Mouse (Mus musculus): ENCODE results near the gene Gas2. TPM values are rescaled to one million over a fixed set of nuclear protein-coding genes. Genes with fewer than 3 reads are reported as not detected.

The Gas2 gene
- polyA plus RNA-seq, 1 experiment: 2.0 TPM

DNA sequence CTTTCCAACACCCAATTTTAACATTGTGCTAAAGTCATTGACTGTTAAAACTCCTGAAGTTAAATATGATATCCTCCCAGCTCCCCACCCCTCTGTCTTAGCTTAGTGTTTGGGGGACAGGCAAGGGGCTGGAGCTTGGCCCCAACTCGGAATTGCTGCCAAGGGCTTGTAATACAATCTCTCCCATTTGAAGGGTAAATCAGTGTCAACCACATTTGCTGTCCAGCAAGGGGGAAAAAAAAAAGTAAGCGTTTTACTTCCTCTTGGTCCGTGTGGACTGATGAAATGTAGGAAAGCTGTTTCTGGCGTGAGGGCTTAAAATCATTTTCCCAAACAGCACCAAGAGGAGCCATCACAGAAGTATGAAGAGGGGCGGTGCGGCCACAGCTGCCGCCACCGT is 16.9 kb downstream of the Gas2 start:
- no peaks in the 10 kb centered on the region for H3K36me3 ChIP-seq (replicated peaks; ENCODE audit: low read length)
- peaks cover 20% of the 10 kb centered on the region for H3K4me1 ChIP-seq
- peak overlapping the region; percentile 89 for H3K4me3 ChIP-seq (replicated peaks)
- no peaks in the 10 kb centered on the region for H3K27me3 ChIP-seq (replicated peaks)
- TF ChIP-seq FLI1 (IDR thresholded peaks at IDR 0.05; ENCODE audit: low read length): no peak
- no peak for TF ChIP-seq GATA1 (IDR thresholded peaks at IDR 0.05; ENCODE audit: borderline replicate concordance, low read length)
- no peaks in the 10 kb centered on the region for H3K9me3 ChIP-seq

DNA sequence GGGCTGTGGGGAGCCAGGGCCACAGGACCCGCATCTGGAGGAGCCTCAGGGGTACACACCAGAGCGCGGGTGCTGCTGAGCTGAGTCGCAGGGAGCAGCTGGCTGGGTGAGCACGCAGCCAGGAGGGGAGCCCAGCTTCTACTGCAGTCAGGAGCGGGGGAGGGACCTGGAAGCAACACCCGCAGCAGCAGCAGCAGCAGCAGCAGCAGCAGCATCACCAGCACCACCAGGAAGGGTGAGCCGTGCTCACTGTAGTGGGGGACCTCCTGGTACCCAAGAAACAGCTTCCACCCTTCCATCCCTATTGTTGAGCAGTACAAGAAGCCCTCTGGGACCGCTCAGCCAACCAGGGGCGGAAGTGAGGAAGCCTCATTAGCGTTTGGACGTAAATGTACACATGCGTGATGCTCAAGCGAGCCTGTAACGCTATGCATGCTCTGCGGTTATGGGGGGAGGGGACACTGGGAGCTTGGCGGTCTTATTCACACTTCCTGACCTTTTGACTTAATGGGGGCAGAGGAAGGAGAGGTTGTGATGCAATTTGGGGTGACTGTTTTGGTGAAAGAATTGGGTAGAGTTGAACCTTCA is 17.4 kb downstream of the Gas2 start:
- no peaks in the 10 kb centered on the region for H3K36me3 ChIP-seq (replicated peaks; ENCODE audit: low read length)
- TF ChIP-seq GATA1 (IDR thresholded peaks at IDR 0.05; ENCODE audit: borderline replicate concordance, low read length) (no peak), FLI1 (IDR thresholded peaks at IDR 0.05; ENCODE audit: low read length) (no peak)
- H3K27me3 ChIP-seq (replicated peaks): no peaks in the 10 kb centered on the region
- peak overlapping the region; percentile 89 for H3K4me3 ChIP-seq (replicated peaks)
- no peaks in the 10 kb centered on the region for H3K9me3 ChIP-seq
- peaks cover 20% of the 10 kb centered on the region for H3K4me1 ChIP-seq

DNA sequence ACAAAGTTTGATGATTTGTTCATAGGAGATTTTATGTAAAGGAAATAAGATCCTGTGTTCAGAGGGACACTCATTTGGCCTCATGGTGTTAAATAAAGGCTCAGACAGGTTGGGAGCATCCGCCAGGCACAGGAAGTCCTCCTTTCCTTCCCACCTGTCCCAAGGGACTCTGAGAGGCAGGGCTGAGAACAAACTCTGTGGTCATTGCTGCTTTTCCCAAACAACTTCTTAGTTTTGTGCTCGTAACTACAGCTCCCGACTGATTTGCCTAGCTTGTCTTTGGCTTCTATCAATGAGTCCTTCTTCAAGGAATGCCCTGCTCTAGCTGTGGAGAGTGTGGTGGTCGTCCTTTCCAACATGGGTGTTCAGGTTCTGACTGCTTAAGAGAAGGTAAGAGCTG is 18.3 kb downstream of the Gas2 start:
- TF ChIP-seq FLI1 (IDR thresholded peaks at IDR 0.05; ENCODE audit: low read length): no peak
- TF ChIP-seq GATA1 (IDR thresholded peaks at IDR 0.05; ENCODE audit: borderline replicate concordance, low read length): no peak
- Histone ChIP-seq H3K4me3 (replicated peaks) (no peak overlapping the region), H3K4me1 (peaks cover 20% of the 10 kb centered on the region), H3K27me3 (replicated peaks) (no peaks in the 10 kb centered on the region), H3K36me3 (replicated peaks; ENCODE audit: low read length) (no peaks in the 10 kb centered on the region), H3K9me3 (no peaks in the 10 kb centered on the region)

DNA sequence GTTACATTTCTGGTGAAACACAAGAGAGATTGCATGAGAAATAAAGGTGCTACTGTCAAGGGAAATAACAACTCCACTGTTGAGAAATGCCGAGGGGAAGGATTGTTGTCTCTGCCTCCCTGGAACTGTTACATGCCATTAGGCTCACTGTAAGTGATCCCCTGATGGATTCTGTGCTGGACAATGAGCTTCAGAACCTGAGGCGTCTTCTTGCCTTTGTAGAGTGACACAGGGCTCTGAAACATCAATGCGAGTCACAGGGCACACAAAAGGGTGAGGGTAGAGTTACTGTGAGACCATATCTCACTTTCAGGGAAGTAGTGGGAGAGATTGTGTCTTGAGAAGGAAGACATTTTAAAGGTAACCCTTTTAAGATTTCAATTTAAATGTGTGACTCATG is 23.5 kb downstream of the Gas2 start:
- Histone ChIP-seq H3K4me3 (replicated peaks) (no peak overlapping the region), H3K36me3 (replicated peaks; ENCODE audit: low read length) (no peaks in the 10 kb centered on the region), H3K27me3 (replicated peaks) (no peaks in the 10 kb centered on the region), H3K4me1 (peaks cover 1% of the 10 kb centered on the region; the same call in 1 of the 2 replicates), H3K9me3 (no peaks in the 10 kb centered on the region)
- TF ChIP-seq FLI1 (IDR thresholded peaks at IDR 0.05; ENCODE audit: low read length): no peak
- TF ChIP-seq GATA1 (IDR thresholded peaks at IDR 0.05; ENCODE audit: borderline replicate concordance, low read length): no peak

DNA sequence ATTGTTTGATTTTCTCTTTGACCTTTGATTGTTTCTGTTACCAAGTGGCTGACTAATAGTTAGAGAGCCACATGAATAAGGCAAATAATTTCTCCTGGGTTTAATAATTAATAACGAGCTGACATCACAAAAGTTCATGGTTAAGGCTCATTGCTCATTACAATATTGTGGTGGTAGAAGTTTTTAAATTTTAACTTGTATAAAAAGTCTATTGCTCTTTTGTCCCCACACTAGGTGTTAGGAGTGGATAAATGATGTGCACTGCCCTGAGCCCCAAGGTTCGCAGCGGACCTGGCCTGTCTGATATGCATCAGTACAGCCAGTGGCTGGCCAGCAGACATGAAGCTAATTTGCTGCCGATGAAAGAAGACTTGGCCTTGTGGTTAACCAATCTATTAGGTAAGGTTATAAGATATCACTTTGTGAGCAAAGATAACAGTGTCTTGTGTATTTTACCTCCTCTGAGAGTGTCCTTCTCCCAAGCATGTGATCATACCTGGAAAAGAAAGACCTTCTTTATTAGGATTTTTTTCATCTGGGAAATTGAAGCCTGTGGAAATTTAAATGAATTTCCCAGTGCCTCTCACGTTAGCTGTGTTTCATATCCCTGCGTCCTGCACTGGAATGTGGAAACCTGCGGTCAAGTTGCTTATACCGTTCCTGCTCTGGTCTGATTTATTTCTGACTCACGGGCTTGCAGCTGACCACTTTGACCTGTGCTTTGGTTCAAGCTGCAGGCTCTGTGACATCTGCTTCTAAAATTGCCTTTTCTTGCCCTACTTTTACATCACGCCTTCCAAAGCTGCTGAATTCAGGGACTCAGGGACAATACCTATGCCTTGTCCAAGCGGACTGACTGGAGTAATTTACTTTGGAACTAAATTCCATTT is 26.1 kb downstream of the Gas2 start:
- Histone ChIP-seq H3K36me3 (replicated peaks; ENCODE audit: low read length) (no peaks in the 10 kb centered on the region), H3K27me3 (replicated peaks) (no peaks in the 10 kb centered on the region), H3K4me1 (peaks cover 9% of the 10 kb centered on the region), H3K9me3 (no peaks in the 10 kb centered on the region), H3K4me3 (replicated peaks) (no peak overlapping the region)
- no peak for TF ChIP-seq FLI1 (IDR thresholded peaks at IDR 0.05; ENCODE audit: low read length)
- TF ChIP-seq GATA1 (IDR thresholded peaks at IDR 0.05; ENCODE audit: borderline replicate concordance, low read length): no peak

DNA sequence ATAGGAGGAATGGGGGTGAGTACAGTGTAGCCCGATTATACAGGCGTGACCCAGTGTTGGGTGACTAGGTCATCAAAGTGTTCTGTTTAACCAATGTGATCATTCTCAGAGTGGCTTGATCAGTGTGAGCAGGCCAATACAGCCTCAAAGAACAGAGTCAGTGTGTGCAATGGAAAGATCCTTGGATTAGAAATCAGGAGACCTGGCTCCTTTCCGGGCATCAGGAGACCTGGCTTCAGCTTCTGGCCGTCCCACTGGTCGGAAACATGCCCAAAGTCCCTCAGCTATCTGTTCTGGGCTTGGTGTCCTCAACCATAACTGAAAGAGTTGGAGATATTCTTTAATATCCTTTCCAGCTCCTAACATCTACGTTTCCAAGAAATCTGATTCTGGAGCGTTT is 27.8 kb downstream of the Gas2 start:
- Histone ChIP-seq H3K27me3 (replicated peaks) (no peaks in the 10 kb centered on the region), H3K4me1 (peaks cover 9% of the 10 kb centered on the region), H3K9me3 (no peaks in the 10 kb centered on the region), H3K36me3 (replicated peaks; ENCODE audit: low read length) (no peaks in the 10 kb centered on the region), H3K4me3 (replicated peaks) (no peak overlapping the region)
- TF ChIP-seq GATA1 (IDR thresholded peaks at IDR 0.05; ENCODE audit: borderline replicate concordance, low read length) (no peak), FLI1 (IDR thresholded peaks at IDR 0.05; ENCODE audit: low read length) (no peak)

DNA sequence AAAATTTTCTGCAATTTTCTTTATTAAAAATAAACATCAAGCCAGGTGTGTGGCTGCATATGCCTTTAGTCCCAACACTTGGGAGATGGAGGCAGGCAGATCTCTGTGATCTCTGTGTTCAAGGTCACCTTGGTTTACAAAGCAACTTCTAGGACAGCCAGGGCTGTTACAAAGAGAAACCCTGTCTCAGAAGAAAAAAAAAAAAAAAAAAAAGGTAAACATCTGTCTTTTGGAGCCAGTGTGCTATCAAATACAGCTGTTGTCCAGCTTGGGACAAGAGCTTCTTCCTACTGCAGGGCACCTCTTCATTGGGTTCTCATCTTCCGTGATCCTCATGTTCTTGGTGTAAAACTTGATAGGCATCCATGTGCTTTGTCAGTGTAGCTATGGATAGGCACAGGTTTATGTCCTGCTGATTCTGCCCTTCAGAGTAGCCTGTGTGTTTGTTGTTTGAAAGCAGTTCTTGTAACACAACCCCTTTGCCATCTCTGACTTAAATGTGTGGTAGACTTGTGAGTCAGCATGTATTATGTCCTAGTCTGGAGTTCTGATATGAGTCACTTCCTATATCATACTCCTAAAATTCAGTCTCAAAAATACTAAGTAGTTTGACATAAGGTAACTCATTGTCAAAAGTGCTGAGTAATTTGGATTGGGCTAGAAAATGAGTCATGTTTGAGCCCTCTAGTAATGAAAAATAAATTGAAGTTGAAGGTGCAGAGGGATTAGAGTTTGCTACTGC is 30.6 kb downstream of the Gas2 start:
- H3K27me3 ChIP-seq (replicated peaks): no peaks in the 10 kb centered on the region
- no peaks in the 10 kb centered on the region for H3K36me3 ChIP-seq (replicated peaks; ENCODE audit: low read length)
- H3K4me3 ChIP-seq (replicated peaks): peak overlapping the region; percentile 23
- H3K4me1 ChIP-seq: peaks cover 19% of the 10 kb centered on the region
- H3K9me3 ChIP-seq: no peaks in the 10 kb centered on the region
- TF ChIP-seq FLI1 (IDR thresholded peaks at IDR 0.05; ENCODE audit: low read length) (no peak), GATA1 (IDR thresholded peaks at IDR 0.05; ENCODE audit: borderline replicate concordance, low read length) (no peak)

DNA sequence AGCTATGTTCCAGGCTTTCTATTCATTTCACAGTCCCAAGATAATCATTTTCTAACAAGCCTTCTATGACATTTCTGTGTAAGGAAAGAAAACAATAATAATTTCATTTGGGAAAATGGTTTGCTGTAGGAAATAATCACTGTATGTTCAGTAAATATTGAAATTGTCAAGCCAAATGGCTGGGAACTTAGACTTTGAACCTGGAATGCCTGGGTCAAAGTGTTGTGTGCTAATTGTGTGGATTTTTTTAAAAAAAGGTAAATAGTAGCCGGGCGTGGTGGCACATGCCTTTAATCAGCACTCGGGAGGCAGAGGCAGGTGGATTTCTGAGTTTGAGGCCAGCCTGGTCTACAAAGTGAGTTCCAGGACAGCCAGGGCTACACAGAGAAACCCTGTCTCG is 31.2 kb downstream of the Gas2 start:
- TF ChIP-seq FLI1 (IDR thresholded peaks at IDR 0.05; ENCODE audit: low read length) (no peak), GATA1 (IDR thresholded peaks at IDR 0.05; ENCODE audit: borderline replicate concordance, low read length) (no peak)
- Histone ChIP-seq H3K4me3 (replicated peaks) (no peak overlapping the region), H3K27me3 (replicated peaks) (no peaks in the 10 kb centered on the region), H3K4me1 (peaks cover 19% of the 10 kb centered on the region), H3K36me3 (replicated peaks; ENCODE audit: low read length) (no peaks in the 10 kb centered on the region), H3K9me3 (no peaks in the 10 kb centered on the region)

DNA sequence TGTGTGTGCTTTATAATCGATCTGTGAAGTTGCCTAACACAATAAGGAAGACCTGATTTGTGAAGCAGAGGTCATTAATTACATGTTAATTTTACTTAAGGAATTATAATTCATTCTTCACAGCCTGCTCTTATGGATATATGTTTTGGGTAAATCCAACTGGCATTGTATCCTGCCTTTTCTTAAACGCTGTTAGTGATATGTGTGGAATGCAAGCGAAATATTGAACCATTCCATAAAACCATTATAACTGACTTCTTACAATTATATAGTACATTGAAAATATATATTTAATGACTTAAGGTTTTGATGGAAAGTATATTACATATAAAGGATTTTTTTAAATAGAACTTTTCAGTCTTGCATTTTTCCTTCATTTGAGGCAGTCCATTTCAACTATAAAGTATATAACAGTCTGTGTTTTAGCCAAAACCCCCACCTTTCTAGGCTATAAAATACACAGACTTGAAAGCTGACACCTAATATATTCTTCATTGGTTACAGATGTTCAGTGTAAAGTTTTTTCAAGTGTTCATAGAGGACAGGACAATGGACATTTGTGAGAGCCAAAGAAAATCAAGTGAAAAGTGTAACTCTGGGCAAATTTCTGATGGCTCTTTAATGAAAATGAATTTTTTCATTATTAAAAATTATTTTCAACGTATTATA is 32.5 kb downstream of the Gas2 start:
- H3K4me1 ChIP-seq: peaks cover 23% of the 10 kb centered on the region
- H3K36me3 ChIP-seq (replicated peaks; ENCODE audit: low read length): no peaks in the 10 kb centered on the region
- H3K4me3 ChIP-seq (replicated peaks): no peak overlapping the region
- no peaks in the 10 kb centered on the region for H3K9me3 ChIP-seq
- H3K27me3 ChIP-seq (replicated peaks): no peaks in the 10 kb centered on the region
- no peak for TF ChIP-seq FLI1 (IDR thresholded peaks at IDR 0.05; ENCODE audit: low read length)
- no peak for TF ChIP-seq GATA1 (IDR thresholded peaks at IDR 0.05; ENCODE audit: borderline replicate concordance, low read length)
